Mouse (Mus musculus) ES-E14 (cell line): Measurements from ENCODE around the gene Gpr146. TPM values are rescaled to one million over a fixed set of nuclear protein-coding genes. Genes with fewer than 3 reads are reported as not detected.
A peak's percentile ranks its signal among the peaks of the same experiment; 100 is the strongest.

Experiments used
- DNase-seq: peaks from one replicate; pipeline ENCODE4 v3.0.0-alpha.2; 2013; ENCODE audit warnings: low read depth, low spot score
- H3K27ac ChIP-seq: 2 replicates; pipeline ENCODE4 v1.5.1; 2012; ENCODE audit warnings: low read depth, mild to moderate bottlenecking, low read length, moderate library complexity, mixed read lengths; ENCODE audit not compliant: poor library complexity, insufficient read depth, severe bottlenecking
- H3K36me3 ChIP-seq: 2 replicates; pipeline ENCODE4 v1.6.1; 2012; ENCODE audit warnings: mild to moderate bottlenecking, low read length, moderate library complexity, mixed read lengths; ENCODE audit not compliant: control insufficient read depth, poor library complexity, insufficient read depth, severe bottlenecking
- H3K4me1 ChIP-seq, 2 experiments: fragments of 150-350 bp in 1 of 2; sonication (generic) in 1 of 2; 2 replicates each; pipeline ENCODE4 v1.6.1; 2012; ENCODE audit warnings: low read length in 2 of 2, mild to moderate bottlenecking in 1 of 2, mixed read lengths in 1 of 2; ENCODE audit not compliant: control insufficient read depth in 2 of 2, insufficient read depth in 2 of 2, poor library complexity in 1 of 2
- H3K4me3 ChIP-seq, 2 experiments: fragments of 150-350 bp in 1 of 2; sonication (generic) in 1 of 2; 2 replicates each; pipeline ENCODE4 v1.5.1; 2012; ENCODE audit warnings: low read length in 2 of 2, low read depth in 1 of 2, mild to moderate bottlenecking in 1 of 2, mixed read lengths in 1 of 2; ENCODE audit not compliant: insufficient read depth in 1 of 2, poor library complexity in 1 of 2, severe bottlenecking in 1 of 2
- H3K9ac ChIP-seq: 2 replicates; pipeline ENCODE4 v1.6.1; 2012; ENCODE audit warnings: low read depth, mild to moderate bottlenecking, low read length, mixed read lengths; ENCODE audit not compliant: poor library complexity, insufficient read depth, severe bottlenecking
- H3K9me3 ChIP-seq: fragments of 150-350 bp; sonication (generic); 2 replicates; pipeline ENCODE4 v1.6.1; 2012; ENCODE audit warnings: low read depth, mild to moderate bottlenecking, low read length; ENCODE audit not compliant: control insufficient read depth, insufficient read depth
- CHD2 ChIP-seq: IDR thresholded peaks from 2 replicates; pipeline ENCODE4 v1.6.1; 2014; ENCODE audit warnings: mild to moderate bottlenecking, low read depth, low read length, inconsistent platforms
- HCFC1 ChIP-seq: IDR thresholded peaks from 2 replicates; pipeline ENCODE4 v1.6.1; 2012; ENCODE audit warnings: low read length, inconsistent platforms, borderline replicate concordance; ENCODE audit not compliant: insufficient read depth
- MAFK ChIP-seq: IDR thresholded peaks from 2 replicates; pipeline ENCODE4 v1.6.1; 2014; ENCODE audit warnings: mild to moderate bottlenecking, low read depth, low read length, inconsistent platforms; ENCODE audit not compliant: insufficient read depth
- ZC3H11A ChIP-seq: IDR thresholded peaks from 2 replicates; pipeline ENCODE4 v1.6.1; 2012; ENCODE audit warnings: low read depth, mild to moderate bottlenecking, inconsistent platforms, low read length, borderline replicate concordance
- ZNF384 ChIP-seq: IDR thresholded peaks from 2 replicates; pipeline ENCODE4 v1.6.1; 2012; ENCODE audit warnings: low read depth, low read length, inconsistent platforms
- in situ Hi-C, 2 experiments: fragments of 600-800 bp; cut with MboI; formaldehyde crosslinking; loops; one replicate each; pipeline ENCODE4 v1.15.1; 2025; ENCODE audit warnings: low sequenced_read_pairs in 2 of 2, inconsistent platforms in 1 of 2; ENCODE audit not compliant: unreplicated experiment in 2 of 2
- total RNA-seq: library from RNA; depleted of rRNA; stranded (reverse); fragments of 300-350 nt; gene quantifications from 2 replicates; pipeline ENCODE4 v1.2.3, GENCODE M21; 2012

Gpr146 gene
- total RNA-seq, 1 experiment = 1.1 TPM

- no peak for TF ChIP-seq HCFC1
- no peak for TF ChIP-seq MAFK
- TF ChIP-seq CHD2 = no peak
- no peak for TF ChIP-seq ZNF384
- TF ChIP-seq ZC3H11A = no peak
- Histone ChIP-seq H3K9ac (no peak overlapping the region), H3K36me3 (peaks cover 4% of the 10 kb centered on the region; the same call in 1 of the 2 replicates), H3K9me3 (no peaks in the 10 kb centered on the region), H3K4me1 (peaks cover 2 to 28% of the 10 kb centered on the region in 2 experiments; a peak in 2 of 4 replicates), H3K27ac (no peak overlapping the region; the same call in 1 of the 2 replicates), H3K4me3 (no peak overlapping the region)
- in situ Hi-C loops = no loop called here
- no peak for DNase-seq
These were observed 11.7 kb upstream of the Gpr146 start for GRCm38 (mm10) chr5:139365827-139366226.

DNA sequence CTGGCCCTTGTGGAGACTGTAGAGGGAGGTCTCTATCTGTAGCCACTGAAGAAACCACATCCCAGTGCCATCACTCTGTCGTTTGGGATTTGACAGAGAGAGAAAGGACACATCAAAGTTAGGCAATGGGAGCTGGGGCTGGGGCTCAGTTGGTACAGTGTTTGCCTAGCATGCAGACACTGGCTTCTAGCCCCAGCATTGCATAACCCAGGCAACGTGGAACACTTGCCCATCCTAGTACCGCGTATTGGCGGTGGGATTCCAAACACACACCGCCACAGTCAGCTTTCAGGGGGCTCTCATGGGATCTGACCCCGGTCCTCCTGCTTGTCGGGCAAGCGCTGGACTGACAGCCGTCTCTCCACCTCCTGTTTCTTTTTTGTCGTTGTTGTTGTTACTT is 11.0 kb upstream of the Gpr146 start:
- Histone ChIP-seq H3K4me3 (peak overlapping the region in 1 of 2 experiments; percentile 18; a peak in 2 of 4 replicates), H3K36me3 (peaks cover 4% of the 10 kb centered on the region; the same call in 1 of the 2 replicates), H3K9ac (no peak overlapping the region), H3K9me3 (no peaks in the 10 kb centered on the region), H3K27ac (no peak overlapping the region), H3K4me1 (peaks cover 2 to 32% of the 10 kb centered on the region in 2 experiments; a peak in 3 of 4 replicates)
- in situ Hi-C loops = no loop called here
- TF ChIP-seq ZNF384 (no peak), MAFK (no peak), HCFC1 (no peak), ZC3H11A (no peak), CHD2 (no peak)
- DNase-seq = no peak

DNA sequence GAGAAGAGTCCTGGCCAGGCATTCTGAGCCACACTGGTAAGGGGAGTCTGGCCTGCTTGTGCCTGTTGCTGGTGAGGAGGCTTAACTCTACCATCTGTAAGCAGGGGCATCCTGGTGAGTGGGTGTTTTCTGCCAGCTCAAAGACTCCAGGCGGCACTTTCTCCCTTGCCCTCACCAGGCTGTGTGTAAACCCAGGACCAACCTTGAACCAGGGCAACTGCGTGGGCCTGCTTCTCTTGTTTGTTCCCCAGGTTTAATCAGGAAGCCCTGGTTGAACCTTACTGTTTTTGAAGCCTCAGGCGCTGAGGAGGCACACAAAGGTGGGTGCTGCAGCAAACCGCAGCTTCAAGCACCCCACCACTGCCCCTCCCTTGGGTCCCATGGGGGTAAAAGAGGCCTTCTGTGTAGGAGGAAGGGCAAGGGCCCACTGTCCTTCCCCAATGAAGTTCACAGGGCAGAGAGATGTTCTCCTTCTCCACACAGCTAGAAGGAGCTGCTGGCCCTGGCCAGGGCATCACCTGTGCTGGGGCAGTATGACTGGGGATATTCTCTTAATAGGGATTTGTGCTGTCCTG is 9.5 kb upstream of the Gpr146 start:
- Histone ChIP-seq H3K9ac (no peak overlapping the region), H3K27ac (no peak overlapping the region), H3K4me3 (no peak overlapping the region), H3K36me3 (peaks cover 4% of the 10 kb centered on the region; the same call in 1 of the 2 replicates), H3K4me1 (peaks cover 4 to 36% of the 10 kb centered on the region in 2 experiments; a peak in 3 of 4 replicates), H3K9me3 (no peaks in the 10 kb centered on the region)
- TF ChIP-seq CHD2 (no peak), ZNF384 (no peak), HCFC1 (no peak)
- DNase-seq = no peak
- in situ Hi-C loops = no loop called here

DNA sequence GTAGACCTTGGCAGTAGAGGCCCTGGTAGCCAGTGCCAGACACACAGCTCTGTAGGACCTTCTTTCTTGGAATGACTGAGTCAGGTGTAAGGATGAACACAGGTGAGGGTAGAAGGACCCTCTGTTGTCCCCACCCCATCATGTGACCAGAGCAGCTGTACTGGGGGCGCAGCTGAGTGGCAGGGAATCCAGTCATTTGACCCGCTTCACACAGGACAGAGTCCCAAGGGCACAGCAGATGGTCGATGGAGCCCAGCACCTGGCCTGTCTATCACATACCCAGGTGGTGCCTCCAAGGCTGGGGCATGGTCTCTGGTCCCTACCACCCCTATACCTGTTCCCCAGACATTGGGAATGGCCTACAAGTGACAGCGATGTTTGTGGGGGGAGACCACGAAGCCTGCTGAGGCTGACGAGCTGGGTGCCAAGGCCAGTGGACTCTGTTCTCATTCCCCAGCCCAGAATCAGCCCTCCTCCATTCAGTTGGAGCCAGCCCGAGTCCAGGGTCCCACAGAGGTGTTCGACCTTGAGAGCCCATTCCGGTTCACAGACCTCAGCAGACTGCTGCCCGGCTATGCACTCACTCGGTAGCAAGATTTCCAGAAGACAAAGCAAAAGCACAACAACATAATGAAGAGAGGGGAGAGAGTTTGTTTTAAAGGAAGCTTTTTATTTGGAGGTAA is 8.7 kb upstream of the Gpr146 start:
- Histone ChIP-seq H3K27ac (no peak overlapping the region), H3K36me3 (peaks cover 2% of the 10 kb centered on the region; the same call in 1 of the 2 replicates), H3K9me3 (no peaks in the 10 kb centered on the region), H3K4me3 (no peak overlapping the region), H3K9ac (no peak overlapping the region), H3K4me1 (peaks cover 4 to 36% of the 10 kb centered on the region in 2 experiments; a peak in 3 of 4 replicates)
- in situ Hi-C loops = no loop called here
- DNase-seq = no peak
- TF ChIP-seq HCFC1 (no peak), CHD2 (no peak), ZC3H11A (no peak), ZNF384 (no peak), MAFK (no peak)
